Mouse (Mus musculus): Measurements from ENCODE around the gene Tln1. TPM values are rescaled to one million over a fixed set of nuclear protein-coding genes. Genes with fewer than 3 reads are reported as not detected.

The Tln1 gene
- polyA plus RNA-seq, 1 experiment from 2014 or later = 64.9 TPM

- no peaks in the 10 kb centered on the region for H3K27me3 ChIP-seq (ENCODE audit: insufficient read depth, low read length)
- DNase-seq (ENCODE audit: low spot score) (peak; percentile 91), ATAC-seq (replicated peaks; ENCODE audit: low FRiP score, low read depth) (peak; percentile 45)
- no peak for TF ChIP-seq CTCF (IDR thresholded peaks at IDR 0.05; ENCODE audit: low read depth)
- H3K9me3 ChIP-seq (replicated peaks; ENCODE audit: low read length) = no peaks in the 10 kb centered on the region
- H3K36me3 ChIP-seq (ENCODE audit: insufficient read depth, low read length) = 0 out of 2 replicates have a peak, but pooled peaks cover 5% of the 10 kb centered on the region
- peak overlapping the region; percentile 46 for H3K4me2 ChIP-seq (ENCODE audit: low read length)
- H3K9ac ChIP-seq (ENCODE audit: low read depth, low read length) = no peak overlapping the region
- H3K4me3 ChIP-seq (replicated peaks; ENCODE audit: low read depth, low read length) = 0 out of 2 replicates have a peak overlapping the region, but pooled peaks have one; percentile 0
- H3K4me1 ChIP-seq (replicated peaks; ENCODE audit: insufficient read depth, low read length) = peaks cover 21% of the 10 kb centered on the region; the same call in 1 of the 2 replicates
- H3K27ac ChIP-seq = no peak overlapping the region
- 10% methylated on average over 6 of the region's 6 CpGs for WGBS
These were observed 42.5 kb downstream of the Tln1 start for GRCm38 (mm10) chr4:43519956-43520355.

- Histone ChIP-seq H3K36me3 (ENCODE audit: insufficient read depth, low read length) (0 out of 2 replicates have a peak, but pooled peaks cover 9% of the 10 kb centered on the region), H3K27me3 (ENCODE audit: insufficient read depth, low read length) (no peaks in the 10 kb centered on the region), H3K27ac (no peak overlapping the region), H3K9ac (ENCODE audit: low read depth, low read length) (no peak overlapping the region), H3K9me3 (replicated peaks; ENCODE audit: low read length) (no peaks in the 10 kb centered on the region), H3K4me2 (ENCODE audit: low read length) (peak overlapping the region; percentile 46), H3K4me3 (replicated peaks; ENCODE audit: low read depth, low read length) (0 out of 2 replicates have a peak overlapping the region, but pooled peaks have one; percentile 0), H3K4me1 (replicated peaks; ENCODE audit: insufficient read depth, low read length) (peaks cover 21% of the 10 kb centered on the region; the same call in 1 of the 2 replicates)
- no peak for ATAC-seq (replicated peaks; ENCODE audit: low FRiP score, low read depth)
- no peak for DNase-seq (ENCODE audit: low spot score)
- TF ChIP-seq CTCF (IDR thresholded peaks at IDR 0.05; ENCODE audit: low read depth) = no peak
- 17% methylated on average over 10 of the region's 10 CpGs for WGBS
These were observed 42.9 kb downstream of the Tln1 start for GRCm38 (mm10) chr4:43519551-43519950.

- Histone ChIP-seq H3K36me3 (ENCODE audit: insufficient read depth, low read length) (0 out of 2 replicates have a peak, but pooled peaks cover 10% of the 10 kb centered on the region), H3K4me2 (ENCODE audit: low read length) (no peak overlapping the region), H3K4me3 (replicated peaks; ENCODE audit: low read depth, low read length) (no peak overlapping the region), H3K27me3 (ENCODE audit: insufficient read depth, low read length) (no peaks in the 10 kb centered on the region), H3K4me1 (replicated peaks; ENCODE audit: insufficient read depth, low read length) (no peaks in the 10 kb centered on the region; the same call in 1 of the 2 replicates), H3K9me3 (replicated peaks; ENCODE audit: low read length) (no peaks in the 10 kb centered on the region), H3K27ac (no peak overlapping the region), H3K9ac (ENCODE audit: low read depth, low read length) (no peak overlapping the region)
- WGBS = 70% methylated on average over 11 of the region's 11 CpGs
- DNase-seq (ENCODE audit: low spot score) = no peak
- no peak for ATAC-seq (replicated peaks; ENCODE audit: low FRiP score, low read depth)
- TF ChIP-seq CTCF (IDR thresholded peaks at IDR 0.05; ENCODE audit: low read depth) = no peak
These were observed 46.5 kb downstream of the Tln1 start for GRCm38 (mm10) chr4:43515764-43516708.

GRCm38 (mm10) chr4:43513791-43514190 is 48.7 kb downstream of the Tln1 start:
- WGBS = 58% methylated on average over 4 of the region's 4 CpGs
- TF ChIP-seq CTCF (IDR thresholded peaks at IDR 0.05; ENCODE audit: low read depth) = no peak

GRCm38 (mm10) chr4:43513300-43513699 is 49.2 kb downstream of the Tln1 start:
- WGBS = 91% methylated on average over 4 of the region's 4 CpGs
- no peak for TF ChIP-seq CTCF (IDR thresholded peaks at IDR 0.05; ENCODE audit: low read depth)
- Histone ChIP-seq H3K27ac (no peak overlapping the region), H3K4me3 (replicated peaks; ENCODE audit: low read depth, low read length) (no peak overlapping the region), H3K4me2 (ENCODE audit: low read length) (no peak overlapping the region), H3K36me3 (ENCODE audit: insufficient read depth, low read length) (0 out of 2 replicates have a peak, but pooled peaks cover 10% of the 10 kb centered on the region), H3K4me1 (replicated peaks; ENCODE audit: insufficient read depth, low read length) (peaks cover 7% of the 10 kb centered on the region; the same call in 1 of the 2 replicates), H3K27me3 (ENCODE audit: insufficient read depth, low read length) (no peaks in the 10 kb centered on the region), H3K9ac (ENCODE audit: low read depth, low read length) (no peak overlapping the region), H3K9me3 (replicated peaks; ENCODE audit: low read length) (no peaks in the 10 kb centered on the region)
- no peak for DNase-seq (ENCODE audit: low spot score)
- no peak for ATAC-seq (replicated peaks; ENCODE audit: low FRiP score, low read depth)

More at GRCm38 (mm10) chr4:43513791-43514190, 48.7 kb downstream of the Tln1 start:
- H3K9me3 ChIP-seq (replicated peaks; ENCODE audit: low read length) = no peaks in the 10 kb centered on the region
- H3K27me3 ChIP-seq (ENCODE audit: insufficient read depth, low read length) = no peaks in the 10 kb centered on the region
- DNase-seq (ENCODE audit: low spot score) = no peak
- 0 out of 2 replicates have a peak, but pooled peaks cover 10% of the 10 kb centered on the region for H3K36me3 ChIP-seq (ENCODE audit: insufficient read depth, low read length)
- no peak overlapping the region for H3K9ac ChIP-seq (ENCODE audit: low read depth, low read length)
- no peak overlapping the region for H3K4me3 ChIP-seq (replicated peaks; ENCODE audit: low read depth, low read length)
- ATAC-seq (replicated peaks; ENCODE audit: low FRiP score, low read depth) = no peak
- no peak overlapping the region for H3K4me2 ChIP-seq (ENCODE audit: low read length)
- no peak overlapping the region for H3K27ac ChIP-seq
- H3K4me1 ChIP-seq (replicated peaks; ENCODE audit: insufficient read depth, low read length) = peaks cover 3% of the 10 kb centered on the region; the same call in 1 of the 2 replicates

- no peak for DNase-seq (ENCODE audit: low spot score)
- H3K9me3 ChIP-seq (replicated peaks; ENCODE audit: low read length) = no peaks in the 10 kb centered on the region
- H3K4me2 ChIP-seq (ENCODE audit: low read length) = no peak overlapping the region
- H3K4me1 ChIP-seq (replicated peaks; ENCODE audit: insufficient read depth, low read length) = peaks cover 14% of the 10 kb centered on the region; the same call in 1 of the 2 replicates
- TF ChIP-seq CTCF (IDR thresholded peaks at IDR 0.05; ENCODE audit: low read depth) = no peak
- no peak overlapping the region for H3K27ac ChIP-seq
- 55% methylated on average over 7 of the region's 7 CpGs for WGBS
- no peak overlapping the region for H3K4me3 ChIP-seq (replicated peaks; ENCODE audit: low read depth, low read length)
- H3K27me3 ChIP-seq (ENCODE audit: insufficient read depth, low read length) = no peaks in the 10 kb centered on the region
- H3K36me3 ChIP-seq (ENCODE audit: insufficient read depth, low read length) = 0 out of 2 replicates have a peak, but pooled peaks cover 10% of the 10 kb centered on the region
- no peak for ATAC-seq (replicated peaks; ENCODE audit: low FRiP score, low read depth)
- no peak overlapping the region for H3K9ac ChIP-seq (ENCODE audit: low read depth, low read length)
These were observed 49.8 kb downstream of the Tln1 start for GRCm38 (mm10) chr4:43512653-43513052.
